Mouse (Mus musculus): ENCODE measurements around the gene Gm49661.

Gene Gm49661

DNA sequence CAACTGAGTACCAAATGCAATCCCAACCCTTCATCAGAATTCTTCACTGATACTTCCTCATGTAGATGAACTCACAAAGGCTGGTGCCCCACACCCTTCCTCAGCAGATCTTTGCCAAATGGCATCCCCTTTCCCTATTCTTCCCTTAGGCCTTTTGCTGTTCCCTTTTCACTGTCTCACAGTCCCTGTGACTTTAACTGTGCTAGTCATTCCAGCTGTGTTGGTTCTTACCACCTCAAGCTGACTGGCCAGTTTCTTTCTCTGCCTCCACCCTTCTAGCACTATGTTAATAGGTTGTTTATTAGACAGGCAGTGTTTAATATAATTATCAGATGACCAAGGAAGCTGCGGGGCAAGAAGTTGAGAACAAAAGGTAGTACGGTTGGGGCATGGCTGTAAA, 583 bp downstream of the Gm49661 start:
- in situ Hi-C loops (cut with MboI, MseI): no loop called here

GRCm38 (mm10) chr8:84967532-84968304, 1.5 kb downstream of the Gm49661 start:
- in situ Hi-C loops (cut with MboI, MseI): no loop called here

- in situ Hi-C loops (cut with MboI, MseI): no loop called here
These were observed 2.6 kb downstream of the Gm49661 start for GRCm38 (mm10) chr8:84966603-84967002.

- in situ Hi-C loops (cut with MboI, MseI): no loop called here
These were observed 3.4 kb downstream of the Gm49661 start for GRCm38 (mm10) chr8:84965731-84966291.

- in situ Hi-C loops (cut with MboI, MseI): no loop called here
These were observed 5.3 kb downstream of the Gm49661 start for GRCm38 (mm10) chr8:84963952-84964351.

GRCm38 (mm10) chr8:84959811-84960210, 9.4 kb downstream of the Gm49661 start:
- in situ Hi-C loops (cut with MboI, MseI): no loop called here

DNA sequence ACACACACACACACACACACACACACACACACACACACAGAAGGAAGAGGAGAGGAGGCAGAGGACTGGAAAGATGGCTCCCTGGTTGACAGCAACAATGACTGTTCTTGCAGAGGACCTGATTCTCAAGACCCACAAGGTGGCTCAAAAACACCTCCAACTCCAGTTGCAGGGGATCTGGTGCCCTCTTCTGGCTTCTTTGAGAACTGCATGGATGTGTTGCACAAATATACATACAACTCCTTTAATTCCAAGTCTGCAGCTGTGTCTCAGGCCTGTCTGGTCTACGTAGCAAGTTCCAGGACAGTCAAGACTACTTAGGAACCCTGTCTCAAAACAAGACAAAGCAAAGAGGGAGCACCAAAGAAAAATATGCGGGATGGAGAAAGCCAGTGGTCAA, 12.5 kb downstream of the Gm49661 start:
- in situ Hi-C loops (cut with MboI, MseI): no loop called here

DNA sequence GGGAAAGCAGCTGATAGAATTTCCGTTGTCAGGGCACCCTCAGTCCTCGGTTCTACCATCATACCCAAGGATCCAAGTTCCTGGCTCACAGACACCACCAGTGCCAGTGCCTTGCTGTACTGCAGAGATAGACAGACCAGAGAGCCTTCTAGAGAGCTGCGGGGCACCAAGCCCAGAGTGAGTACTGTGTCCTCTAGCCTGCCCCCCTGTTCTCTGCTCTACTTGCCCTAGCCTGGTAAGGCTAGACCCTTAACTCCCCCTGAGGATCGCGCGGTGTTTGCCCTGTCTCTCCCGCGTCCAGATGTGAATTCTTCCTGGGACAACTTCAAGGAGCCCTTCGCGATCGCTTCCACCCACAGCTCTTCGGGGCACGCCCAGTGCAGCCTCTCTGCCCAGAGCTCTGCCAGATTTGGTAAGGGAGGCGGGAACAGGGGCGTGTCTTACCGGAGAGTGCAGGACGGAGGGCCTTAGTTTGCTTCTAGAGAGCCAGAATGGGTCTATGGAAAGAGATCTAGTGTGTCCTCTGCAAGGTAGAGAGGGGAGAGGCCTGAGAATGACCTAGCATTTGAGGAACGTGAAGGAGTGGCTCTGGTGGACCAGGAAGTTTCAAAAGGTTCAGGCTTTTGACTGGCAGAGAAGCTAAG, 16.5 kb downstream of the Gm49661 start:
- in situ Hi-C loops (cut with MboI, MseI): no loop called here

GRCm38 (mm10) chr8:84949753-84950152, 19.5 kb downstream of the Gm49661 start:
- in situ Hi-C loops (cut with MboI, MseI): no loop called here

GRCm38 (mm10) chr8:84947241-84947545, 22.0 kb downstream of the Gm49661 start:
- in situ Hi-C loops (cut with MboI, MseI): no loop called here

GRCm38 (mm10) chr8:84946528-84947240, 22.5 kb downstream of the Gm49661 start, which contains the start of gene Rtbdn:
TSS of gene Rtbdn (plus strand) at chr8:84946991.
- in situ Hi-C loops (cut with MboI, MseI): no loop called here

DNA sequence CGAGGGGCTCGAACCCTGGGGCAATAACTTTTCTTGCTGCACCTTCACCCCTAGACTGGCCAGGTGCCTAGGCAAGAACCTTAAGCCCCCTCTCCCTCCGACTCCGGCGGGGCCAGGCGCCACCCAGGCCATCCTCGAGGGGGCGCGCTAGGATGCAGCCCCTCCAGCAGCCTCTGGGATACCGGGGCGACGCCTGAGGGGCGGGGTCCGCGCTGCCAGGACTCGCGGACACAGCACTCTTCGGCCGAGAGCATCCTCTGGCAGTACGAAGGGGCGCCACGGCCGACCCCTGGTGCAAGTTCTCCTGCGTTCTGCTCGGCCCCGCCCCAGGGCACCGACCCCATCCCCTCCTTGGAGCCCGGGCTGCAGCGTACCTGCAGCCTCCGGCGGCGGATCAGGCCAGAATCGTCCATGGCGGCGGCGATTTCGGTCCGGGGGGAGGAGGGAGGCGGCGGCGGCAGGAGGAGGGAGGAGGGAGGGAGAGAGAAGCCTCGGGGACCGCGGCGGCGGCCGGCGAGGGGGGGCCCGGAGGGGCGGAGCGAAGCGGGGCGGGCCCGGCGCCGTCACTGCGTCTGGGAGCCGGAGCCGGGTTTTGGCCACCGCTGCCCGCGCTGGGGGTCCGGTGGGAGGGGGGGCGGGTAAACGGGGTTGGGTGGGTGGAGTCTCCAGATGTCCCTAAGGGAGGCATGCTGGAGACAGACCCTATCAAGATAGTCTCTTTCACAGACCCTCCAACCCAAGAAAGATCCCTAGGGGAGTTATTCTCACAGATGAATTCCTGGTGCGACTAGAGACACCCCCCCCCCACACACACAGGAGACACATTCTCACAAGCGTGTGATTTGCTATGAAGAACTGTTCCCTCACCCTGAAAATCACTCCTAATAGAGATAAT, 23.4 kb downstream of the Gm49661 start:
- in situ Hi-C loops (cut with MboI, MseI): no loop called here

GRCm38 (mm10) chr8:84945235-84945632, 24.0 kb downstream of the Gm49661 start:
- in situ Hi-C loops (cut with MboI, MseI): no loop called here

GRCm38 (mm10) chr8:84944478-84945160, 24.6 kb downstream of the Gm49661 start:
- in situ Hi-C loops (cut with MboI, MseI): no loop called here

- in situ Hi-C loops (cut with MboI, MseI): no loop called here
These were observed 25.5 kb downstream of the Gm49661 start for GRCm38 (mm10) chr8:84943699-84944098.

GRCm38 (mm10) chr8:84937620-84938485, 31.4 kb downstream of the Gm49661 start:
- in situ Hi-C loops (cut with MboI, MseI): no loop called here

DNA sequence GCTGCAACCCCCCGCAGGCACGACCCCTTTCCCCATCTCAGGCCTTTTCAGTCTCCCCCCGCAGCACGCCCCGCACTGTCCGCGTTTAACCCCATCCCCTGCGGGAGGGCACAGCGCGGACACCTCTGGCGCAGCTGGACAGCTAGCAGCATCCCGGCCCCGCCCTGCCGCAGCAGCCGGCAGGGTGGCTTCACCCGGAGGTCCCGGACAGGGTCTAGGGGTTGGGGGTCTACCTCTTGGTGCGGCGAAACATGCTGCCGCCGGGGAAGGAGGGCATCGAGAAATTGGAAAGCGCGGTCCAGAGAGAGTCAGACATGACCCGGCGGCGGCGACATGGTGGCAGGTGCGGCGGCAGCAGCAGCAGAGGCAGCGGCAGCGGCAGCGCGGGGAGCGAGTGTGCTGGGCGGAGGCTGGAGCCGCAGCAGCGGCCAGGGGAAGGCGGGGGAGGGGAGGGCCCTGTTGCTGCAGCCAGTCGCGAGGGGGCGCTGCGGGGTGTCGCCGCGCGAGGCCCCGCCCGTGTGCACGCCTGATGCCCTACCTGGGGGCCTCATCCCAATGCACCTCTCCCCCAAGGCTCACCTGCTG, 32.2 kb downstream of the Gm49661 start, which contains the start of gene Mast1:
Mast1 (minus strand) TSS at position 398 of the 585 bp plus-strand sequence.
- in situ Hi-C loops (cut with MboI, MseI): no loop called here

- in situ Hi-C loops (cut with MboI, MseI): no loop called here
These were observed 32.9 kb downstream of the Gm49661 start for GRCm38 (mm10) chr8:84936041-84936961.

Measured in regulatory T cell (primary cell).